Mouse (Mus musculus) gastrocnemius, postnatal 25 days (tissue): Measurements from ENCODE around the gene Gata3. TPM values are rescaled to one million over a fixed set of nuclear protein-coding genes. Genes with fewer than 3 reads are reported as not detected.

ENCODE experiments used
- DNase-seq: peaks from one replicate; pipeline ENCODE4 v3.0.0; 2022
- total RNA-seq, 2 experiments: library from RNA; stranded (reverse); gene quantifications; 1 replicate in 1 of 2; 2 replicates in 1 of 2; pipeline ENCODE4 v1.2.3; 2021

Gata3 gene
- total RNA-seq, 2 experiments from 2014 or later: 0.43 to 0.54 TPM

GRCm38 (mm10) chr2:9872682-9873081 is 17.2 kb downstream of the Gata3 start:
- no peak for DNase-seq

GRCm38 (mm10) chr2:9871798-9872197 is 18.0 kb downstream of the Gata3 start:
- no peak for DNase-seq

GRCm38 (mm10) chr2:9871141-9871716 is 18.6 kb downstream of the Gata3 start:
- no peak for DNase-seq

GRCm38 (mm10) chr2:9867092-9867825 is 22.6 kb downstream of the Gata3 start:
- DNase-seq: no peak

GRCm38 (mm10) chr2:9860698-9861097 is 29.1 kb downstream of the Gata3 start:
- DNase-seq: no peak

GRCm38 (mm10) chr2:9855861-9856260 is 34.0 kb downstream of the Gata3 start:
- DNase-seq: no peak

- DNase-seq: no peak
Observed at GRCm38 (mm10) chr2:9852851-9853576, 36.8 kb downstream of the Gata3 start.

- no peak for DNase-seq
Observed at GRCm38 (mm10) chr2:9835195-9835594, 54.6 kb downstream of the Gata3 start.

- DNase-seq: no peak
Observed at GRCm38 (mm10) chr2:9833712-9834111, 56.1 kb downstream of the Gata3 start.

GRCm38 (mm10) chr2:9827624-9828023 is 62.2 kb downstream of the Gata3 start:
- DNase-seq: no peak

- DNase-seq: no peak
Observed at GRCm38 (mm10) chr2:9820611-9821010, 69.2 kb downstream of the Gata3 start.

GRCm38 (mm10) chr2:9818177-9818785 is 71.6 kb downstream of the Gata3 start:
- no peak for DNase-seq

Other genes with a start within 250 kb of the Gata3 start
- gene 4930412O13Rik, start 8.8 kb downstream of the Gata3 start, total RNA-seq: not detected
- gene 9230102O04Rik, start 494 bp downstream of the Gata3 start, total RNA-seq: not detected
- 1 to 10 TPM; 6.4 to 7.6 TPM for gene Taf3, start 158.6 kb upstream of the Gata3 start, total RNA-seq
- gene Atp5c1, start 190.5 kb upstream of the Gata3 start, total RNA-seq: 100 to 1,000 TPM; 828 to 842 TPM
- 1 to 10 TPM; 5.0 to 6.1 TPM for gene Kin, start 190.6 kb upstream of the Gata3 start, total RNA-seq
- under 1 TPM; 0.36 to 0.67 TPM for gene Itih2, start 241.4 kb upstream of the Gata3 start, total RNA-seq